Mouse (Mus musculus) CD4-positive naive resting alpha-beta T cell, adult 57 days (primary cell): ENCODE data around the gene Rps24. TPM values are rescaled to one million over a fixed set of nuclear protein-coding genes. Genes with fewer than 3 reads are reported as not detected.

Source experiments
- total RNA-seq: library from RNA; stranded (reverse); gene quantifications from one replicate; pipeline ENCODE4 v1.2.4, GENCODE M21; 2023

Gene Rps24
- 6,202 TPM for total RNA-seq

DNA sequence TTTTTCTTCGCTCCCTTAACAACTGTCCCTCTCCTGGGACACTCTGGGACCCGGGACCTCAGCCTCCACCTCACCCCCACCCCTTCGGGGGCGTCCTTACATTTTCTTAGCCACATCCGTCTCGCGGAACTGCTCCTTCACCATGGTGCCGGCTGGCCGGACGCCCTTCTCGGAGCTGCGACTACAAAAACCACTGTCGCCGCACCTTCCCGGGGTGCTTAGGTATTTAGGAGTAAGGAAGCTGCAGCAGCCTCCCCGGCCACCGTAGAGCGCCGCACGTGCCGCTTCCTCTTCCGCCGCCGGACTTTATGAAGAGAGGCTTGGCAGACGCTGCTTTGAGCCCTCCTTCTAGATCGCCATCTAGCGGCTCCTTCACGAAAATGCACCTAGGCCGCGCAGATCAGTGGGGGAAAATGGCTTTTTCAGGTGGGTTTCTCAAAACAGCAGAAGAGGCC is at the start of gene Rps24, which contains the start of gene Polr3a:
Gene Rps24 (plus strand): TSS at position 353 of the 455 bp plus-strand sequence.
Gene Polr3a (minus strand): TSS at position 286 of the 455 bp plus-strand sequence.

Other genes with a start within 250 kb of the Rps24 start
- 3.4 TPM for gene Dlg5, start 241.2 kb upstream of the Rps24 start, total RNA-seq
- not detected for gene E330034G19Rik, start 193.9 kb upstream of the Rps24 start, total RNA-seq
- gene Polr3a, start 67 bp upstream of the Rps24 start, total RNA-seq, result 42.5 TPM